Mouse (Mus musculus) neutrophil, adult 59 days (primary cell): ENCODE data around the gene Hexa. TPM values are rescaled to one million over a fixed set of nuclear protein-coding genes. Genes with fewer than 3 reads are reported as not detected.

Experiments used
- total RNA-seq, 2 experiments: library from RNA; stranded (reverse); gene quantifications; 1 replicate in 1 of 2; 2 replicates in 1 of 2; pipeline ENCODE4 v1.2.4; 2023

Hexa gene
- 100 to 1,000 TPM; 136 to 157 TPM for total RNA-seq

GRCm38 (mm10) chr9:59539441-59540137 lies at the start of gene Hexa, which contains the start of gene Tmem202:
Hexa (plus strand) TSS chr9:59539540.
Tmem202 (minus strand) TSS chr9:59539847.

GRCm38 (mm10) chr9:59577844-59578504 lies 38.6 kb downstream of the Hexa start, which contains the start of gene Celf6:
Celf6 (plus strand) TSS chr9:59577917.

Other genes starting within 250 kb of the Hexa start
- 100 to 1,000 TPM; 672 to 826 TPM for gene Adpgk, start 248.0 kb upstream of the Hexa start, total RNA-seq
- 1 to 10 TPM; 2.4 to 4.3 TPM for gene Bbs4, start 186.0 kb upstream of the Hexa start, total RNA-seq
- 100 to 1,000 TPM; 122 to 133 TPM for gene Arih1, start 52.9 kb upstream of the Hexa start, total RNA-seq
- 1 to 10 TPM; 6.8 to 7.0 TPM for gene Tmem202, start 307 bp downstream of the Hexa start, total RNA-seq
- not detected for gene Celf6, start 38.4 kb downstream of the Hexa start, total RNA-seq
- 10 to 100 TPM; 30.7 to 31.6 TPM for gene Parp6, start 77.7 kb downstream of the Hexa start, total RNA-seq
- 1,000 to 10,000 TPM; 1,107 to 1,126 TPM for gene Pkm, start 116.8 kb downstream of the Hexa start, total RNA-seq
- 1 to 10 TPM; 4.5 to 8.1 TPM for gene Gramd2, start 140.6 kb downstream of the Hexa start, total RNA-seq
- 1 to 10 TPM; 1.7 to 2.7 TPM for gene Senp8, start 211.2 kb downstream of the Hexa start, total RNA-seq
- gene Myo9a, start 211.4 kb downstream of the Hexa start, total RNA-seq: 10 to 100 TPM; 16.3 to 23.1 TPM